Mouse (Mus musculus): ENCODE measurements around the gene Thap3. TPM values are rescaled to one million over a fixed set of nuclear protein-coding genes. Genes with fewer than 3 reads are reported as not detected.

The Thap3 gene
- total and polyA plus RNA-seq, 3 experiments: 11.0 to 27.6 (median 12.8) TPM

DNA sequence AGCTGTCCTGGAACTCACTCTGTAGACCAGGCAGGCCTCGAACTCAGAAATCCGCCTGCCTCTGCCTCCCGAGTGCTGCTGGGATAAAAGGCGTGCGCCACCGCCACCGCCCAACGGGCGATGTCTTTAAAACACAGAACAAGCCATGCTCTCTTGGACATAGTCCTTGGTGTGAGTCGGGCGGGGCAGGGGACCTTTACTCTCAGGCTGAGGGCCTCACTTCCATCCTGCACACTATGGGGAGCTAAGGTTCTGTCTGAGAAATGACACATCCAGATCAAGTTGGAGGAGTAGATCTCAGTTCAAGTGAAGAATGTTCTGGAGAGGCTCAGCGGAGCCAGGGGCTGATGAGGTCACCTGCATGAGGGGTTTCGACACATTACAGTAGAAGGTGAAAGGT lies 44.1 kb upstream of the Thap3 start:
- no peak for TF ChIP-seq CTCF (conservative IDR thresholded peaks at IDR 0.05 in 1 of 2, IDR thresholded peaks at IDR 0.05 in 1 of 2; ENCODE audit: low read depth in 2 of 2, low read length in 2 of 2)
- TF ChIP-seq IRF4 (IDR thresholded peaks at IDR 0.05; ENCODE audit: low read depth, low read length): no peak
- TF ChIP-seq MAFK (IDR thresholded peaks at IDR 0.05; ENCODE audit: insufficient replicate concordance, low read length): no peak
- TF ChIP-seq BHLHE40 (IDR thresholded peaks at IDR 0.05; ENCODE audit: low read depth, low read length): no peak
- TF ChIP-seq TBP (conservative IDR thresholded peaks at IDR 0.05; ENCODE audit: low read depth, low read length): no peak
- no peak for TF ChIP-seq RCOR1 (conservative IDR thresholded peaks at IDR 0.05; ENCODE audit: low read depth, low read length)
- TF ChIP-seq NELFE (IDR thresholded peaks at IDR 0.05; ENCODE audit: low read depth, low read length): no peak
- no peak for TF ChIP-seq USF1 (IDR thresholded peaks at IDR 0.05; ENCODE audit: low read depth, low read length)
- TF ChIP-seq POLR2A (IDR thresholded peaks at IDR 0.05; ENCODE audit: low read depth, low read length): no peak
- no peak for TF ChIP-seq MYC (IDR thresholded peaks at IDR 0.05; ENCODE audit: low read depth, low read length)
- no peak for TF ChIP-seq UBTF (IDR thresholded peaks at IDR 0.05; ENCODE audit: low read depth, low read length)
- no peak for TF ChIP-seq POLR2AphosphoS2 (IDR thresholded peaks at IDR 0.05; ENCODE audit: low read depth, low read length)
- no peak for TF ChIP-seq USF2 (conservative IDR thresholded peaks at IDR 0.05; ENCODE audit: low read depth, low read length)
- TF ChIP-seq KAT2A (IDR thresholded peaks at IDR 0.05; ENCODE audit: insufficient replicate concordance, low read length): no peak
- no peak for TF ChIP-seq MEF2A (IDR thresholded peaks at IDR 0.05; ENCODE audit: borderline replicate concordance, low read depth, low read length)
- no peak for TF ChIP-seq ZC3H11A (IDR thresholded peaks at IDR 0.05; ENCODE audit: low read depth, low read length)
- TF ChIP-seq MAX (IDR thresholded peaks at IDR 0.05; ENCODE audit: low read length): no peak
- no peak for TF ChIP-seq ZKSCAN1 (IDR thresholded peaks at IDR 0.05; ENCODE audit: borderline replicate concordance, low read depth, low read length)
- TF ChIP-seq NRF1 (IDR thresholded peaks at IDR 0.05; ENCODE audit: low read depth, low read length): no peak
- TF ChIP-seq MXI1 (IDR thresholded peaks at IDR 0.05; ENCODE audit: low read depth, low read length): no peak
- Histone ChIP-seq H3K4me1 (ENCODE audit: control insufficient read depth in 1 of 2, insufficient read depth in 2 of 2) (peaks cover 9 to 12% of the 10 kb centered on the region in 2 experiments), H3K9me3 (replicated peaks; ENCODE audit: low read length) (no peaks in the 10 kb centered on the region), H3K27ac (ENCODE audit: insufficient read depth, low read depth) (no peak overlapping the region), H3K27me3 (replicated peaks) (peaks cover 3% of the 10 kb centered on the region), H3K79me2 (replicated peaks; ENCODE audit: control insufficient read depth, extremely low read depth, insufficient read depth, poor library complexity, severe bottlenecking) (no peaks in the 10 kb centered on the region), H3K4me3 (replicated peaks in 1 of 3; ENCODE audit: low read depth in 2 of 3, low read length in 2 of 3, poor library complexity in 1 of 3) (no peak overlapping the region), H3K9ac (ENCODE audit: insufficient read depth, low read depth) (no peak overlapping the region), H3K36me3 (replicated peaks in 1 of 2; ENCODE audit: control insufficient read depth in 1 of 2, insufficient read depth in 1 of 2, low read length in 1 of 2) (no peaks in the 10 kb centered on the region), H3K4me2 (ENCODE audit: insufficient read depth, low read depth, poor library complexity, severe bottlenecking) (no peak overlapping the region)
- DNase-seq (ENCODE audit: extremely low read depth): no peak
- dilution Hi-C loops (cut with MboI; ENCODE audit: extremely low pct_ligation_motif_present, extremely low pct_unique_long_range_greater_than_20kb, low sequenced_read_pairs): no loop called here
- in situ Hi-C loops (cut with MboI; ENCODE audit: low pct_ligation_motif_present, low pct_unique_long_range_greater_than_20kb, low sequenced_read_pairs): loop anchor here (5.0 kb wide), 1 partner anchor 56 kb away; no protein-coding TSS in a partner anchor

DNA sequence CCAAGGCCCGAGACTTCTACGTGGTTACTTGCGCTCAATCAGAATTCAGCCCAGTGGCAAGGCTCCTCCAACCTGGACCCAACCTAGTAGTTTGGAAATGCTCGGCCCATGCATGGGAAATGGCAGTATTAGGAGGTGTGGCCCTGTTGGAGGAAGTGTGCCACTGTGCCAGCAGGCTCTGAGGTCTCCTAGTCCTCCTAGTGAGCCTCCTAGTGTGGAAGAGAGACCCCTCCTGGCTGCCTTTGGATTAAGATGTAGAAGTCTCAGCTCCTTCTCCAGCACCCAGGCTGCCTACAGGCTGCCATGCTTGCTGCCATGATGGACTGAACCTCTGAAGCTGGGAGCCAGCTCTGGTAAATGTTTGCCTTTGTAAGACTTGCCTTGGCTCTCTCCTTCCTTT lies 41.2 kb upstream of the Thap3 start:
- H3K9me3 ChIP-seq (replicated peaks; ENCODE audit: low read length): no peaks in the 10 kb centered on the region
- peak; percentile 19 for DNase-seq (ENCODE audit: extremely low read depth)
- H3K4me2 ChIP-seq (ENCODE audit: insufficient read depth, low read depth, poor library complexity, severe bottlenecking): no peak overlapping the region
- no peak overlapping the region for H3K27ac ChIP-seq (ENCODE audit: insufficient read depth, low read depth)
- H3K36me3 ChIP-seq (replicated peaks in 1 of 2; ENCODE audit: control insufficient read depth in 1 of 2, insufficient read depth in 1 of 2, low read length in 1 of 2): peaks cover 0 to 15% of the 10 kb centered on the region in 2 experiments
- peaks cover 3% of the 10 kb centered on the region for H3K27me3 ChIP-seq (replicated peaks)
- no peak overlapping the region for H3K4me3 ChIP-seq (replicated peaks in 1 of 3; ENCODE audit: low read depth in 2 of 3, low read length in 2 of 3, poor library complexity in 1 of 3)
- in situ Hi-C loops (cut with MboI; ENCODE audit: low pct_ligation_motif_present, low pct_unique_long_range_greater_than_20kb, low sequenced_read_pairs): loop anchor here (5.0 kb wide), 1 partner anchor 53 kb away; no protein-coding TSS in a partner anchor
- TF ChIP-seq MAFK (IDR thresholded peaks at IDR 0.05; ENCODE audit: insufficient replicate concordance, low read length) (no peak), POLR2AphosphoS2 (IDR thresholded peaks at IDR 0.05; ENCODE audit: low read depth, low read length) (no peak), CHD2 (IDR thresholded peaks at IDR 0.05; ENCODE audit: low read length) (no peak), BHLHE40 (IDR thresholded peaks at IDR 0.05; ENCODE audit: low read depth, low read length) (no peak), SMC3 (IDR thresholded peaks at IDR 0.05; ENCODE audit: low read depth, low read length) (peak; percentile 23; the same call in 1 of the 2 replicates), ETS1 (conservative IDR thresholded peaks at IDR 0.05; ENCODE audit: low read depth, low read length) (no peak), PAX5 (IDR thresholded peaks at IDR 0.05; ENCODE audit: low read length) (no peak), POLR2A (IDR thresholded peaks at IDR 0.05; ENCODE audit: low read depth, low read length) (no peak), TCF12 (IDR thresholded peaks at IDR 0.05; ENCODE audit: low read depth, low read length) (no peak), CTCF (conservative IDR thresholded peaks at IDR 0.05 in 1 of 2, IDR thresholded peaks at IDR 0.05 in 1 of 2; ENCODE audit: low read depth in 2 of 2, low read length in 2 of 2) (peak in 1 of 2 experiments; percentile 30; a peak in 1 of 4 replicates), RAD21 (IDR thresholded peaks at IDR 0.05; ENCODE audit: low read depth, low read length) (peak; percentile 20)
- peaks cover 18% of the 10 kb centered on the region for H3K79me2 ChIP-seq (replicated peaks; ENCODE audit: control insufficient read depth, extremely low read depth, insufficient read depth, poor library complexity, severe bottlenecking)
- dilution Hi-C loops (cut with MboI; ENCODE audit: extremely low pct_ligation_motif_present, extremely low pct_unique_long_range_greater_than_20kb, low sequenced_read_pairs): no loop called here
- H3K9ac ChIP-seq (ENCODE audit: insufficient read depth, low read depth): no peak overlapping the region
- H3K4me1 ChIP-seq (ENCODE audit: control insufficient read depth in 1 of 2, insufficient read depth in 2 of 2): peaks cover 20 to 31% of the 10 kb centered on the region in 2 experiments

Data from CH12.LX (cell line).